Mouse (Mus musculus): ENCODE measurements around the gene Ly6g6d.

DNA sequence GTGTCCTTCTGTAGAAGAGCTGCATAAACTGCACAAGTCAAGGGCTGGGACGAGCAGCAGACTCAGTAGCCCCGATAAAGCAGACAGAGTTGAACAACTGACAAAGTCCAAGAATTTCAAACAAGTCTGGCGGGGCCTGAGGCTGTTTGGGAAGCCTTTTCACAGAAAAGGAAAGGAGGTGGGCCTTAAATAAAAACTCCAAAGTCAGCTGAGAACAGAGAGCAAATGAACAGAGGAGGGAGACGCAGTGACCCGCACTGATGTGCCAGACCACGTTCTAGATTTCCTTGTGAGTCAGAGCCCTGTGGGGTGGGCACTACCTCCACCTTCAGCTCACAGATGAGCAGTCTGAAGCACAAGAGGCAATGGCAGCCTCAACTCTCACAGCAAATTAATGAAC is 43.0 kb downstream of the Ly6g6d start:
- TF ChIP-seq POLR2A (IDR thresholded peaks at IDR 0.05; ENCODE audit: extremely low read depth, insufficient read depth, low read length) = no peak
- no peak for TF ChIP-seq CTCF (IDR thresholded peaks at IDR 0.05; ENCODE audit: extremely low read depth, insufficient read depth, low read length)

Measured in cortical plate, adult 2 months (tissue).